Mouse (Mus musculus): ENCODE measurements around the gene Klf15. TPM values are rescaled to one million over a fixed set of nuclear protein-coding genes. Genes with fewer than 3 reads are reported as not detected.

Gene Klf15
- polyA plus RNA-seq, 1 experiment from 2014 or later = 9.0 TPM

DNA sequence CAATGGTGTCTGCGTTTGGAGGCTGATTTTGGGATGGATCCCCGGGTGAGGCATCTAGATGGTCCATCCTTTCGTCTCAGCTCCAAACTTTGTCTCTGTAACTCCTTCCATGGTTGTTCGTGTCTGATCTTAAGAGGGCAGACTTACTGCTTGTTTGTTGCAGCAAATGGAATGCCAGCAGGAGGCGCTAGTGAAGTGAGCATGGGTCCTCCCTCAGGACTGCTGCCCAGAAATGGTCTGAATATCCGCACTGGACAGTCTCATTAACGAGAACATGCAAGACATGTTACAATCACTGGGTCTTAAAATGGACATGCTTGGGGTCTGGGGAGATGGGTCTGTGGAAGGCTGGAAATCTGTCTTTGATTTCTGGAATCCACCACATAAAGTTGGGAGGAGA lies 12.2 kb upstream of the Klf15 start:
- no peak for ATAC-seq
- H3K4me1 ChIP-seq (replicated peaks) = peaks cover 14% of the 10 kb centered on the region
- H3K4me2 ChIP-seq (replicated peaks) = no peak overlapping the region
- H3K9me3 ChIP-seq = no peaks in the 10 kb centered on the region
- H3K27ac ChIP-seq = no peak overlapping the region
- no peak overlapping the region for H3K9ac ChIP-seq (replicated peaks)
- no peak overlapping the region for H3K4me3 ChIP-seq (replicated peaks)
- no peaks in the 10 kb centered on the region for H3K36me3 ChIP-seq
- 31% methylated on average over 7 of the region's 7 CpGs for WGBS
- H3K27me3 ChIP-seq = no peaks in the 10 kb centered on the region

DNA sequence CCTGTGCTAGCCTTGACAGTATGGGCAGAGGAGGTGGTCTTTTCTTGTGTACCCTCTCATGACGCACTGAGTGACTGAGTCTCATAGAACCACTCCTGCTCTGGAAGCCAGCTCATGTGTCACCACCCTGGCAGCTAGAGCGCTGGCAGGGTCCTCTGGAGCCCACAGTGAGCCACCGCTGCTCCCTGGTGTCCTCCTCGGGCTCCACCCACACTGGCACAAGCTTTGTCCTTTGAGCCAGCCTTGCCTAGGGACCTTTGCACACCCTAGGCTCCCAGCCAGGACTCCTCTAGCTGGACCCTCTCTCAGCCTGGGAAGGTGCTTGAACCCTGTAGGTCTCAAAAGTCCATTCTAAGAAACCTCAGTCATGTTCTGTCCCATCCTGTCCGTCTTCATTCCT lies 11.7 kb upstream of the Klf15 start:
- WGBS = 77% methylated on average over 5 of the region's 5 CpGs
- Histone ChIP-seq H3K4me1 (replicated peaks) (peaks cover 14% of the 10 kb centered on the region), H3K36me3 (no peaks in the 10 kb centered on the region), H3K4me3 (replicated peaks) (no peak overlapping the region), H3K9me3 (no peaks in the 10 kb centered on the region), H3K27ac (no peak overlapping the region), H3K27me3 (no peaks in the 10 kb centered on the region), H3K4me2 (replicated peaks) (no peak overlapping the region), H3K9ac (replicated peaks) (no peak overlapping the region)
- no peak for ATAC-seq

DNA sequence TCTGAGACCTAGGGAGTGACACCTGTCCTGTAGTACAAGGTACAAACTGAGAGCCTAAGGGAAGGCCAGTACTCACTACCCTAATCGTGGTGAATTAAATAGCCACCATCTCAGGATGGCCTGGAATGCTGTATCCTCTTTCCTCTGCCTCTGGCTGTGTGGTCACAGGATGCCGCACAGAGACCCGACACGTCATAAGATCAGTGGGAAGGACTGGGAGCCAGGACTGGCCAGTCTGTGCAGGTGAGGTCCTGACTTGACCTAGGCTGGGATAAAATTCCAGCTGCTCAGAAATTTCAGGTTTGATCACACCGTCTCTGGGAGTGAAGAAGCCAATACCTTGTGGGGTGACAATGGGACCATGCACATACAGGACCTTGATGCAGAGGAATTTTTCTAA lies 10.9 kb upstream of the Klf15 start:
- no peak overlapping the region for H3K4me3 ChIP-seq (replicated peaks)
- no peak overlapping the region for H3K9ac ChIP-seq (replicated peaks)
- H3K4me2 ChIP-seq (replicated peaks) = no peak overlapping the region
- H3K27ac ChIP-seq = no peak overlapping the region
- ATAC-seq = no peak
- H3K9me3 ChIP-seq = no peaks in the 10 kb centered on the region
- peaks cover 10% of the 10 kb centered on the region for H3K4me1 ChIP-seq (replicated peaks)
- no peaks in the 10 kb centered on the region for H3K36me3 ChIP-seq
- WGBS = 91% methylated on average over 5 of the region's 5 CpGs
- no peaks in the 10 kb centered on the region for H3K27me3 ChIP-seq

GRCm38 (mm10) chr6:90452603-90453002 lies 9.8 kb upstream of the Klf15 start:
- H3K9ac ChIP-seq (replicated peaks) = no peak overlapping the region
- no peaks in the 10 kb centered on the region for H3K4me1 ChIP-seq (replicated peaks)
- H3K36me3 ChIP-seq = no peaks in the 10 kb centered on the region
- no peak overlapping the region for H3K27ac ChIP-seq
- H3K27me3 ChIP-seq = no peaks in the 10 kb centered on the region
- H3K4me3 ChIP-seq (replicated peaks) = no peak overlapping the region
- ATAC-seq = no peak
- no peak overlapping the region for H3K4me2 ChIP-seq (replicated peaks)
- H3K9me3 ChIP-seq = no peaks in the 10 kb centered on the region

- no peak overlapping the region for H3K4me3 ChIP-seq (replicated peaks)
- no peaks in the 10 kb centered on the region for H3K27me3 ChIP-seq
- 91% methylated on average over 5 of the region's 5 CpGs for WGBS
- H3K36me3 ChIP-seq = no peaks in the 10 kb centered on the region
- no peak overlapping the region for H3K9ac ChIP-seq (replicated peaks)
- no peak overlapping the region for H3K27ac ChIP-seq
- no peak for ATAC-seq
- H3K9me3 ChIP-seq = no peaks in the 10 kb centered on the region
- H3K4me2 ChIP-seq (replicated peaks) = no peak overlapping the region
- no peaks in the 10 kb centered on the region for H3K4me1 ChIP-seq (replicated peaks)
Observed at GRCm38 (mm10) chr6:90453751-90454150, 8.6 kb upstream of the Klf15 start.

- Histone ChIP-seq H3K27ac (no peak overlapping the region), H3K27me3 (peaks cover 21% of the 10 kb centered on the region), H3K9me3 (no peaks in the 10 kb centered on the region), H3K9ac (replicated peaks) (no peak overlapping the region), H3K4me2 (replicated peaks) (no peak overlapping the region), H3K4me1 (replicated peaks) (peaks cover 6% of the 10 kb centered on the region), H3K4me3 (replicated peaks) (no peak overlapping the region), H3K36me3 (no peaks in the 10 kb centered on the region)
- ATAC-seq = no peak
- 80% methylated on average over 2 of the region's 2 CpGs for WGBS
Observed at GRCm38 (mm10) chr6:90457421-90457820, 5.0 kb upstream of the Klf15 start.

DNA sequence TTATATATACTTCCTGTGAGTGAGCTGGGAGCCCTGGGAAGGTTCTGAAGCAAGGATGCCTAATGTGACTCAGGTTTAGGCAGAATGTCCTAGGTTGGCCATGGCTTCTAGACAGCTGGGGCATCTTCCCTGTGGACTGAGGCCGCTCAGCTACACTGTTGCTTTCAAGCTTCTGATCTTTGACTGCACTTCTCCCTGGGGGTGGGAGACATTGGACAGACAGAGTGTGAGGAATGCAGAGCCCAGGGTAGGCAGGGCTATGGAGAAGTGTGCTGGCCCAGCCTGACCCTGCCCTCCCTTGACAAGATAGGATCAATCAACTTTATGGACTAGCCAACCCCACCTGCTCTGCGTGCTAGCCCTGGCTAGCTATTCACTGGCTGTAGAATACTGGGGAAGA lies 1.2 kb upstream of the Klf15 start:
- Histone ChIP-seq H3K9ac (replicated peaks) (no peak overlapping the region), H3K4me1 (replicated peaks) (peaks cover 23% of the 10 kb centered on the region), H3K36me3 (no peaks in the 10 kb centered on the region), H3K9me3 (no peaks in the 10 kb centered on the region), H3K27ac (no peak overlapping the region), H3K27me3 (peaks cover 36% of the 10 kb centered on the region), H3K4me2 (replicated peaks) (0 out of 2 replicates have a peak overlapping the region, but pooled peaks have one; percentile 100), H3K4me3 (replicated peaks) (no peak overlapping the region; the same call in 1 of the 2 replicates)
- 53% methylated on average over 2 of the region's 2 CpGs for WGBS
- ATAC-seq = no peak

DNA sequence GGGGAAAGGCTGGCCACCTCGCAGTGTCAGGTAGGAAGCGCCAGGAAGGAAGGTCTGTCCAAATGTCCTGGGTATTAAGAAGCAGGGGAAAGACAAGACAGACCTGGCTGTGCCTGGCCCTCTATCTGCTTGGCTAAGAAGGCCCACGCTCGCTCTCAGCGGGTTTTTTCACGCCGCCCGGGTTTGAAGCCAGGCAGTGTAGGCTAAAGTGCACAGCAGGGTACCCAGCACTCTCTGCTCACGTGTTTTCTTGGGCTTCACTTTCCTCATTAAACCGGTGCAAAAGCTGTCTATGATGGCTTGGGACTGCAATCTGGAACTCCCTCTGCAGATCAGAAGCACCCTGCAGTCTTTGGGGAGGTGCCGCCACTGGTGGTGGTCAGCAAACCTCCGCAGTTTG lies 605 bp upstream of the Klf15 start:
- no peak; the same call in 1 of the 2 replicates for ATAC-seq
- WGBS = 11% methylated on average over 12 of the region's 12 CpGs

DNA sequence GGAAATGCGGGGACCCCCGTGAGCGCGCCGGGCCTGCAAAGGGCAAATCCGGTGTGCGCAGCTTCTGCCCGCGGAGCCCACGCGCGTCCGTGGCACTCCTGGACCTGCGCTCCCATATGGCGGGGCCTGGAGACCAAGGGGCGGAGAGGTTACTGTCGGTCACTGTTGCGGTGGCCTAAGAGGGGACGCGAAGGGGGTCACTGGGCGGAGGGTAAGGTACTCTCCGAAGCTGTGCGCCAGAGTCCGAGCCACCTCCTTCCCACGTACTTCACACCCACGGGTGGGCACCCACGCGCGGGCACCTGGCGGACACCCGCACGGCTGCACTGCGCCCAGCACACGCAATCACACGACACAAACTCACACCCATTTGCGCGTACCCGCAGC lies 458 bp downstream of the Klf15 start:
- H3K9ac ChIP-seq (replicated peaks) = peak overlapping the region; percentile 72
- H3K9me3 ChIP-seq = no peaks in the 10 kb centered on the region
- H3K27me3 ChIP-seq = peaks cover 36% of the 10 kb centered on the region
- peaks cover 23% of the 10 kb centered on the region for H3K4me1 ChIP-seq (replicated peaks)
- peak overlapping the region; percentile 67 for H3K4me3 ChIP-seq (replicated peaks)
- peak overlapping the region; percentile 32; the same call in 1 of the 2 replicates for H3K27ac ChIP-seq
- peak; percentile 63 for ATAC-seq
- H3K36me3 ChIP-seq = peaks cover 3% of the 10 kb centered on the region; the same call in 1 of the 2 replicates
- WGBS = under 1% methylated on average over 37 of the region's 38 CpGs
- H3K4me2 ChIP-seq (replicated peaks) = peak overlapping the region; percentile 100

More for the DNA sequence above, 605 bp upstream of the Klf15 start:
- Histone ChIP-seq H3K9ac (replicated peaks) (peak overlapping the region; percentile 72), H3K27ac (no peak overlapping the region), H3K4me2 (replicated peaks) (peak overlapping the region; percentile 100), H3K27me3 (peaks cover 36% of the 10 kb centered on the region), H3K36me3 (no peaks in the 10 kb centered on the region), H3K4me3 (replicated peaks) (peak overlapping the region; percentile 67), H3K4me1 (replicated peaks) (peaks cover 23% of the 10 kb centered on the region), H3K9me3 (no peaks in the 10 kb centered on the region)

- Histone ChIP-seq H3K9me3 (no peaks in the 10 kb centered on the region), H3K36me3 (peaks cover 3% of the 10 kb centered on the region; the same call in 1 of the 2 replicates), H3K4me3 (replicated peaks) (peak overlapping the region; percentile 67), H3K27ac (peak overlapping the region; percentile 32; the same call in 1 of the 2 replicates), H3K4me2 (replicated peaks) (peak overlapping the region; percentile 100), H3K4me1 (replicated peaks) (peaks cover 23% of the 10 kb centered on the region), H3K27me3 (peaks cover 36% of the 10 kb centered on the region), H3K9ac (replicated peaks) (peak overlapping the region; percentile 72)
- ATAC-seq = peak; percentile 69
- WGBS = under 1% methylated on average over 31 of the region's 31 CpGs
Observed at GRCm38 (mm10) chr6:90463228-90463862, 969 bp downstream of the Klf15 start.

- peaks cover 3% of the 10 kb centered on the region; the same call in 1 of the 2 replicates for H3K36me3 ChIP-seq
- H3K27ac ChIP-seq = no peak overlapping the region
- peaks cover 36% of the 10 kb centered on the region for H3K27me3 ChIP-seq
- 31% methylated on average over 7 of the region's 7 CpGs for WGBS
- H3K4me3 ChIP-seq (replicated peaks) = peak overlapping the region; percentile 67
- no peaks in the 10 kb centered on the region for H3K9me3 ChIP-seq
- ATAC-seq = no peak; the same call in 1 of the 2 replicates
- H3K4me2 ChIP-seq (replicated peaks) = peak overlapping the region; percentile 100
- peaks cover 23% of the 10 kb centered on the region for H3K4me1 ChIP-seq (replicated peaks)
- H3K9ac ChIP-seq (replicated peaks) = peak overlapping the region; percentile 72; the same call in 1 of the 2 replicates
Observed at GRCm38 (mm10) chr6:90463890-90464421, 1.6 kb downstream of the Klf15 start.

DNA sequence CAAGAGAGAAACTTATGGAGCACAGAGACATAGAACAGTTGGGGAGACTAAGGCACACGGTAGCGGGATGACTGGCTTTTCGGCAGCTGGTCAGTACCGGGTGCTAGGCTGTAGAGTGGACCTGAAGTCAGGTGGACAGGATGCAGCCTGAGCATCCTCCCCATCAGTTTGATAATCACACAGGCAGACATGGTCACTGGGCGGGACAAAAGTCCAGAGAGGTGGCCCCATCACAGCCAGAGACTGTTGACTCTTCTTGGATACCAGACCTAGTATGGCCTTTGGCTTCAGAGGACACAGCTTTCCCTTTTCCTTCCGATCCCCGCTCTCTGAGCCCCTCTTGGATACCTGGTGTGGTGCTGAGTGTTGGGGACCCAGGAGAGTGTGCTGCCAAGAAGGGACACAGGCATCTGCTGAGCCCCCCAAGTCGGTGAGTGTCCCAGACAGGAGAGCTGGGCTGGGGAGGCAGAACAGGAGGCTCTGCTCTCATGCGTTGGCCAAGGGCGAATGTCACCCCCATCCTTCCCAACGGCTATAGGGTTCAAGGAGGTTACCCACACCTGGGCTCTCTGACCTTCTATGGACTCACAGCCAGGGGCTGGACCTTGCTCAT lies 2.8 kb downstream of the Klf15 start:
- no peak for ATAC-seq
- peaks cover 34% of the 10 kb centered on the region for H3K27me3 ChIP-seq
- WGBS = 93% methylated on average over 11 of the region's 11 CpGs
- peaks cover 23% of the 10 kb centered on the region for H3K4me1 ChIP-seq (replicated peaks)
- H3K36me3 ChIP-seq = peaks cover 3% of the 10 kb centered on the region; the same call in 1 of the 2 replicates
- no peak overlapping the region for H3K27ac ChIP-seq
- no peak overlapping the region for H3K9ac ChIP-seq (replicated peaks)
- H3K4me2 ChIP-seq (replicated peaks) = no peak overlapping the region
- no peaks in the 10 kb centered on the region for H3K9me3 ChIP-seq
- no peak overlapping the region for H3K4me3 ChIP-seq (replicated peaks)
